Mouse (Mus musculus) layer of hippocampus, postnatal 25 days (tissue): Measurements from ENCODE around the gene Actn4. TPM values are rescaled to one million over a fixed set of nuclear protein-coding genes. Genes with fewer than 3 reads are reported as not detected.

ENCODE experiments used
- DNase-seq, 2 experiments: peaks; one replicate each; pipeline ENCODE4 v3.0.0; 2022; ENCODE audit warnings: mixed read lengths in 2 of 2, low spot score in 1 of 2; ENCODE audit errors: extremely low spot score in 1 of 2
- total RNA-seq, 2 experiments: library from RNA; stranded (reverse); gene quantifications; 2 replicates each; pipeline ENCODE4 v1.2.3; 2021

The Actn4 gene
- total RNA-seq, 2 experiments from 2014 or later, result 124 to 129 TPM

DNA sequence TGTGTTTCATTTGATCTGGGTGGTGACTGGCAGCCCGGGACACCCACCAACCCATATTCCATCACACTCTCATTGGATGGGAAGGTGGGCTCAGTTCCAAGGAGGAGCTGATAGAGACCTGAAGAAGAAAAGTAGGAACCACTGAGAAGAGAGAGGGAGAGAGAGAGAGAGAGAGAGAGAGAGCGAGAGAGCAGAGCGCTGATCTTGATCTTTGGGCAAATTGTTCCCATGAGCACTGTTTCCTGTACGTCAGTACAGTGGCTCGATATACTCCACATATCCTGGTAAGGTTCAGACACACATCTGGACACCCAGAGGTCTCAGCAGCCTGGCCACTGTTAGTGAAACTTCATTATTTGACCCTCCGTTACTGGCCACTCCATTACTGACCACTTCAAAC is 98.6 kb downstream of the Actn4 start, which contains the start of gene Lgals7:
Gene Lgals7, plus strand, starts transcription at position 314 of the 400 bp plus-strand sequence.
- no peak for DNase-seq

DNA sequence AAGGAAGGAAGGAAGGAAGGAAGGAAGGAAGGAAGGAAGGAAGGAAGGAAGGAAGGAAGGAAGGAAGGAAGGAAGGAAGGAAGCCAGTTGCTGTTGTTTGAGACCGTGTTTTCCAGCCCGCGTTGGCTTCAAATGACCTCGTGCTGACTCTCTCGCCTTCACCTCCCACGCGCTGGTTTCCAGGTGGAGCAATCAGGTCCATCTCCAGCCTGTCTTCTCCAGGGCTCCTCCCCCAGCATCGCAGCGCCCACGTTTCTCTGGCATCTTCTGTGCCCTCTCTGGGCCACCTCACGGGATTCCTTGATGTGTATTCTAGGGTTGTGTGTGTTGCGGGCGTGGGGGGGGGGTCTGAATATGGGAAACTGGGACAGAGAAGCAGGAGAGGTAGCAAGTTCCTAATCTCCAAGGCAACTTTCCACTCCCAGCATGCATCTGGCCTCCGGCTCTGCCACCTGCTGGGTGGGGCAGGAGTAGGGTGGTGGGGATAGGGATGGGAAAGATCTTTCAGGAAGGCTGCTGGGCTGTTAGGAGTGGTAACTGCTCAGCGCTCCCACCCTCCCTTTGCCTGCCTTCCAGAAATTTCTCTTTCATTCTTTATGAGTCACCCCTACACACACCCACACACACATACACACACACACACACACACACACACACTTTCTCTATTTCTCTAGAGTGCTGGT is 99.2 kb downstream of the Actn4 start:
- peak in 1 of 2 experiments; percentile 27 for DNase-seq

DNA sequence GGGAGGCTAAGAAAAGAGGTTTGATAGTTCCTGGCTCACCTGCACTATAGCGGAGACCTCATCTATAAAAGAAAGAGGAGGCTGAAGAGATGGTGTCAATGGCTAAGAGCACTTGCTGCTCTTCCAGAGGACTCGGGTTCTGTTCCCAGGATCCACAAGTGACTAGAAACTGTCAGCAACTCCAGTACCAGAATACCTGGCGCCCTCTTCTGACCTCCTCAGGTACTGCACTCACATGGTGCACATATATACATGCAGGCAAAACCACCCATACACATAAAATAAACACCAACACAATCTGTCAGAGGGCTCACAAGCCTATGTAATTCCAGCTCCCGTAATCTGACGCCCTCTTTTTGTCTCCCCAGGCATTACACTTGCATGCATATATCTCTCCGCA is 101.2 kb downstream of the Actn4 start:
- DNase-seq, result no peak

DNA sequence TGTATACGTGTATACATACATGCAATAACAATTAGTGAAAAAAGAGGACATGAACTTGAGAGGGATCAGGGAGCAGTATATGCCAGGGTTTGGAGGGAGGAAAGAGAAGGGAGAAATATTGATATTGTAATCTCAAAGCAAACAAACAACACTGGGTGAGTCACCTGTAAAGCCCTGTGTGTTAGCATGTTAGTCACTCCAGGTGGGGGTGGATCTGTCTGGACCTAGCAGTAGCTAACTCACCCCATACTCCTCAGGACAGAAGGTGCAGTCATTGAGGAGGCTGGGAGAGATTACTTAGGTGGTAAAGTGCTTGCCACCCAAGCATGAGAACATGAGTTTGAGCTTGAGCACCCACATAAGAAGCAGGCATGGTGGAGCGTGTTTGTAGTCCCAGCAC is 102.2 kb downstream of the Actn4 start:
- DNase-seq, result no peak

DNA sequence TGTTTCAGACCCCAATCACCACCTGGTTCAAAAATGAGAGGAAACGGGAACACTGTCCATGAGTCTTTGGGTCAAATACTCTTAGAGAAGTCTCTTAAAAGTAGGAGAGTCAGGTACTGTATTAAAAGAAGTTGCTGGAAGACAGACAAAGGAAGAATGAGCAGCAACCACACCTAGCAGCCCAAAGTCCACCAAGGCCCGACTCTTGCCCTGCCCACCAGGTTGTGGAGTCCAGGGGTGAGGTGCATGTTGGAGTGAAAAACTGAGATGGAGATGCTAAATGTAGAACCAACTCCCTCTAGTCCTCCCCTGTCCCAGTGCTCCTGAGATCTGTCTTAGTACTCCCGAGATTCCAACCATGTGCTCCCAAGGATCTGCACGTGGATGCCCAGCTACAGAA is 111.5 kb downstream of the Actn4 start:
- no peak for DNase-seq

DNA sequence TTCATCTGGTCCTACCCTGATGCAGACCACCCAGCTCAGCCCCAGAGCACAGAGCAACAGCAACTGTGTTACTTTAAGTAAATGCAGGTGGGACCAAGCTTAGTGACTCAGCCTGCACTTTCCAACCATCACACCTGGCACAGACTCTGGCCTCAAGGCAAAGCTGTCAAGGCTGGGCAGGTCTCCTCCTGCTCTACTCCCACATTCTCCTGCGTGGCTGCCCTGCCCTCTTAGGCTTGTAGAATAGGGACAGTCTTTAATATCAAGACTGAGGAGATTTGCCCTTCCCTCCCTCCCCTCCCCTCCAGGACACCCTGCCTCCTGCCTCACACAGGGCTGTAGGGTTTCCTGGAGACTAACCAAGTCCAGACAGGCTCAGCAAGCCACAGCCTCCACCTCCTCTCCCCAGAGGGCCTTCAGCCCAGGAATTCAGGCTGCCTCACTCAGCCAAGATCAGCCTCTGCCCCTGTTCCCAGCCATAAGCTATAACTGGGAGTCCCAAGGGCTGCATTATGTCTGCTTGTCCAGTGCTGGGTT is 112.4 kb downstream of the Actn4 start:
- no peak for DNase-seq

DNA sequence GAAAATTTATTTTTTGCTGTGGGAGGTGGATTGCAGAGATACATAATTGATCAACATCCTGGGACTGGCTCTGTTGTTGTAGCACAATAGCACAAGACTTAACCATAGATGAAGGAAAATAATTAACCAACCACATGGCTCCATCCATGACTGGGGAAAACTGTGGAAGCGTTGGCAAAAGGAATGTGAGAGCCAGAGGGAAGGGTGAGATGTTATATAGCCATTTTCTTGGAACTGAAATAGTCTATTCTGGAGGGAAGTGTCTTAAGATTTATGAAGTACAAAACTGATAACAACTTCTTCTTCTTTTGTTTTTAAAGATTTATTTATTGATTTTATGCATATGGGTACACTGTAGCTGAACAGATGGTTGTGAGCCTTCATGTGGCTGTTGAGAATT is 114.9 kb downstream of the Actn4 start:
- no peak for DNase-seq

Other genes starting within 250 kb of the Actn4 start
- 1 to 10 TPM; 1.1 to 2.2 TPM for gene Fbxo17, start 245.5 kb downstream of the Actn4 start, total RNA-seq
- gene Mrps12, start 220.5 kb downstream of the Actn4 start, total RNA-seq, result 10 to 100 TPM; 62.4 to 70.0 TPM
- 10 to 100 TPM; 12.4 to 15.6 TPM for gene Sars2, start 220.3 kb downstream of the Actn4 start, total RNA-seq
- gene Ccer2, start 206.2 kb downstream of the Actn4 start, total RNA-seq, result under 1 TPM; 0.42 to 0.47 TPM
- gene Sirt2, start 195.6 kb downstream of the Actn4 start, total RNA-seq, result 100 to 1,000 TPM; 218 to 227 TPM
- 10 to 100 TPM; 32.1 to 33.5 TPM for gene Nfkbib, start 194.8 kb downstream of the Actn4 start, total RNA-seq
- gene Rinl, start 173.4 kb downstream of the Actn4 start, total RNA-seq, result 1 to 10 TPM; 2.6 to 3.0 TPM
- 100 to 1,000 TPM; 380 to 402 TPM for gene Hnrnpl, start 153.8 kb downstream of the Actn4 start, total RNA-seq
- 10 to 100 TPM; 59.7 to 66.7 TPM for gene Ech1, start 137.1 kb downstream of the Actn4 start, total RNA-seq
- gene Lgals4, start 128.5 kb downstream of the Actn4 start, total RNA-seq, result 1 to 10 TPM; 1.3 to 4.0 TPM
- gene Lgals7, start 98.5 kb downstream of the Actn4 start, total RNA-seq, result not detected
- gene Capn12, start 80.9 kb downstream of the Actn4 start, total RNA-seq, result under 1 TPM; 0.26 to 0.69 TPM
- 100 to 1,000 TPM; 179 to 185 TPM for gene Eif3k, start 19.5 kb upstream of the Actn4 start, total RNA-seq
- 1 to 10 TPM; 2.1 to 2.4 TPM for gene Map4k1, start 19.7 kb upstream of the Actn4 start, total RNA-seq
- gene Ryr1, start 162.8 kb upstream of the Actn4 start, total RNA-seq, result 10 to 100 TPM; 12.0 to 15.1 TPM
- gene Rasgrp4, start 172.5 kb upstream of the Actn4 start, total RNA-seq, result under 1 TPM; 0.66 to 0.80 TPM
- gene Fam98c, start 193.9 kb upstream of the Actn4 start, total RNA-seq, result 10 to 100 TPM; 28.9 to 30.8 TPM
- gene Ggn, start 207.9 kb upstream of the Actn4 start, total RNA-seq, result 1 to 10 TPM in 1 of 2 experiments, under 1 TPM in 1; 0.86 to 1.2 TPM
- gene Spred3, start 208.1 kb upstream of the Actn4 start, total RNA-seq, result 10 to 100 TPM; 38.8 to 55.5 TPM
- 100 to 1,000 TPM; 136 to 143 TPM for gene Psmd8, start 218.4 kb upstream of the Actn4 start, total RNA-seq